Mouse (Mus musculus): ENCODE measurements around the gene Evl. TPM values are rescaled to one million over a fixed set of nuclear protein-coding genes. Genes with fewer than 3 reads are reported as not detected.

Evl gene
- polyA plus RNA-seq, 1 experiment: 178 TPM

- no peak for TF ChIP-seq CTCF (IDR thresholded peaks at IDR 0.05; ENCODE audit: extremely low read depth, insufficient read depth, low read length)
- TF ChIP-seq POLR2A (IDR thresholded peaks at IDR 0.05; ENCODE audit: extremely low read depth, insufficient read depth, low read length): no peak
- H3K4me1 ChIP-seq (ENCODE audit: control insufficient read depth, insufficient read depth, low read length): peaks cover 4% of the 10 kb centered on the region; the same call in 1 of the 2 replicates
- no peak overlapping the region for H3K27ac ChIP-seq (ENCODE audit: insufficient read depth, low read length)
- H3K4me3 ChIP-seq (ENCODE audit: insufficient read depth, low read length): no peak overlapping the region
Measured at GRCm38 (mm10) chr12:108632501-108632900, 78.0 kb downstream of the Evl start.

- TF ChIP-seq POLR2A (IDR thresholded peaks at IDR 0.05; ENCODE audit: extremely low read depth, insufficient read depth, low read length): no peak
- no peak for TF ChIP-seq CTCF (IDR thresholded peaks at IDR 0.05; ENCODE audit: extremely low read depth, insufficient read depth, low read length)
- Histone ChIP-seq H3K4me1 (ENCODE audit: control insufficient read depth, insufficient read depth, low read length) (peaks cover 5% of the 10 kb centered on the region; the same call in 1 of the 2 replicates), H3K4me3 (ENCODE audit: insufficient read depth, low read length) (no peak overlapping the region), H3K27ac (ENCODE audit: insufficient read depth, low read length) (no peak overlapping the region)
Measured at GRCm38 (mm10) chr12:108634031-108634430, 79.5 kb downstream of the Evl start.

- Histone ChIP-seq H3K27ac (ENCODE audit: insufficient read depth, low read length) (no peak overlapping the region; the same call in 1 of the 2 replicates), H3K4me1 (ENCODE audit: control insufficient read depth, insufficient read depth, low read length) (peaks cover 7% of the 10 kb centered on the region; the same call in 1 of the 2 replicates), H3K4me3 (ENCODE audit: insufficient read depth, low read length) (no peak overlapping the region)
- TF ChIP-seq CTCF (IDR thresholded peaks at IDR 0.05; ENCODE audit: extremely low read depth, insufficient read depth, low read length) (no peak), POLR2A (IDR thresholded peaks at IDR 0.05; ENCODE audit: extremely low read depth, insufficient read depth, low read length) (no peak)
Measured at GRCm38 (mm10) chr12:108635501-108635900, 81.0 kb downstream of the Evl start.

GRCm38 (mm10) chr12:108637440-108637839, 82.9 kb downstream of the Evl start:
- TF ChIP-seq CTCF (IDR thresholded peaks at IDR 0.05; ENCODE audit: extremely low read depth, insufficient read depth, low read length) (no peak), POLR2A (IDR thresholded peaks at IDR 0.05; ENCODE audit: extremely low read depth, insufficient read depth, low read length) (no peak)
- no peak overlapping the region for H3K27ac ChIP-seq (ENCODE audit: insufficient read depth, low read length)
- peaks cover 7% of the 10 kb centered on the region; the same call in 1 of the 2 replicates for H3K4me1 ChIP-seq (ENCODE audit: control insufficient read depth, insufficient read depth, low read length)
- no peak overlapping the region for H3K4me3 ChIP-seq (ENCODE audit: insufficient read depth, low read length)

- Histone ChIP-seq H3K4me3 (ENCODE audit: insufficient read depth, low read length) (no peak overlapping the region), H3K27ac (ENCODE audit: insufficient read depth, low read length) (no peak overlapping the region), H3K4me1 (ENCODE audit: control insufficient read depth, insufficient read depth, low read length) (peaks cover 7% of the 10 kb centered on the region; the same call in 1 of the 2 replicates)
- TF ChIP-seq CTCF (IDR thresholded peaks at IDR 0.05; ENCODE audit: extremely low read depth, insufficient read depth, low read length) (no peak), POLR2A (IDR thresholded peaks at IDR 0.05; ENCODE audit: extremely low read depth, insufficient read depth, low read length) (no peak)
Measured at GRCm38 (mm10) chr12:108639126-108639525, 84.6 kb downstream of the Evl start.

- Histone ChIP-seq H3K4me1 (ENCODE audit: control insufficient read depth, insufficient read depth, low read length) (peaks cover 3% of the 10 kb centered on the region; the same call in 1 of the 2 replicates), H3K4me3 (ENCODE audit: insufficient read depth, low read length) (no peak overlapping the region), H3K27ac (ENCODE audit: insufficient read depth, low read length) (no peak overlapping the region)
- TF ChIP-seq CTCF (IDR thresholded peaks at IDR 0.05; ENCODE audit: extremely low read depth, insufficient read depth, low read length): no peak
- TF ChIP-seq POLR2A (IDR thresholded peaks at IDR 0.05; ENCODE audit: extremely low read depth, insufficient read depth, low read length): no peak
Measured at GRCm38 (mm10) chr12:108642019-108642418, 87.5 kb downstream of the Evl start.

- H3K27ac ChIP-seq (ENCODE audit: insufficient read depth, low read length): no peak overlapping the region
- H3K4me1 ChIP-seq (ENCODE audit: control insufficient read depth, insufficient read depth, low read length): peaks cover 2% of the 10 kb centered on the region
- TF ChIP-seq CTCF (IDR thresholded peaks at IDR 0.05; ENCODE audit: extremely low read depth, insufficient read depth, low read length) (no peak), POLR2A (IDR thresholded peaks at IDR 0.05; ENCODE audit: extremely low read depth, insufficient read depth, low read length) (no peak)
- H3K4me3 ChIP-seq (ENCODE audit: insufficient read depth, low read length): no peak overlapping the region
Measured at GRCm38 (mm10) chr12:108646234-108646633, 91.7 kb downstream of the Evl start.

- Histone ChIP-seq H3K4me1 (ENCODE audit: control insufficient read depth, insufficient read depth, low read length) (peaks cover 2% of the 10 kb centered on the region), H3K27ac (ENCODE audit: insufficient read depth, low read length) (no peak overlapping the region), H3K4me3 (ENCODE audit: insufficient read depth, low read length) (no peak overlapping the region)
- TF ChIP-seq CTCF (IDR thresholded peaks at IDR 0.05; ENCODE audit: extremely low read depth, insufficient read depth, low read length): no peak
- TF ChIP-seq POLR2A (IDR thresholded peaks at IDR 0.05; ENCODE audit: extremely low read depth, insufficient read depth, low read length): no peak
Measured at GRCm38 (mm10) chr12:108647784-108648183, 93.3 kb downstream of the Evl start.

GRCm38 (mm10) chr12:108651053-108651660, 96.6 kb downstream of the Evl start:
- Histone ChIP-seq H3K4me1 (ENCODE audit: control insufficient read depth, insufficient read depth, low read length) (peaks cover 7% of the 10 kb centered on the region), H3K27ac (ENCODE audit: insufficient read depth, low read length) (no peak overlapping the region), H3K4me3 (ENCODE audit: insufficient read depth, low read length) (no peak overlapping the region)
- no peak for TF ChIP-seq CTCF (IDR thresholded peaks at IDR 0.05; ENCODE audit: extremely low read depth, insufficient read depth, low read length)
- TF ChIP-seq POLR2A (IDR thresholded peaks at IDR 0.05; ENCODE audit: extremely low read depth, insufficient read depth, low read length): no peak
